Mouse (Mus musculus) liver, embryonic 14.5 days (tissue): ENCODE measurements at regions not wholly inside any gene's neighbourhood (a gene's known extent, or its start where the extent isn't known, plus 50 kb on each side); places are given as distances from the start of the nearest gene placed in this dataset.

ENCODE experiments used
- ATAC-seq: fragments of 200-750 bp; cut with Nextera tagmentation; 2 replicates; pipeline ENCODE4 v1.8.0; 2017; ENCODE audit warnings: moderate number of reproducible peaks, mild to moderate bottlenecking, moderate library complexity; ENCODE audit not compliant: insufficient read depth
- DNase-seq, 3 experiments: peaks; one replicate each; pipeline ENCODE4 v3.0.0-alpha.2; 2012 to 2013; ENCODE audit warnings: low read depth in 3 of 3, low spot score in 3 of 3
- H3K27ac ChIP-seq: fragments of 300-500 bp; sonication (generic); 2 replicates; pipeline ENCODE4 v1.5.1; 2014; ENCODE audit warnings: moderate library complexity, mild to moderate bottlenecking, control low read depth, inconsistent platforms
- H3K27me3 ChIP-seq: fragments of 300-500 bp; sonication (generic); 2 replicates; pipeline ENCODE4 v1.6.1; 2014; ENCODE audit warnings: mild to moderate bottlenecking, low read length, moderate library complexity; ENCODE audit not compliant: control insufficient read depth, insufficient read depth
- H3K36me3 ChIP-seq: fragments of 300-500 bp; sonication (generic); replicated peaks from 2 replicates; pipeline ENCODE4 v1.6.1; 2014; ENCODE audit warnings: low read depth; ENCODE audit not compliant: control insufficient read depth, insufficient read depth
- H3K4me1 ChIP-seq, 2 experiments: fragments of 200-500 bp in 1 of 2; fragments of 300-500 bp in 1 of 2; sonication (generic) in 1 of 2; replicated peaks; 2 replicates each; pipeline ENCODE4 v1.6.1; 2012 to 2014; ENCODE audit warnings: antibody characterized with exemption in 1 of 2, inconsistent platforms in 1 of 2, low read length in 1 of 2; ENCODE audit not compliant: control insufficient read depth in 2 of 2, insufficient read depth in 2 of 2
- H3K4me2 ChIP-seq: fragments of 300-500 bp; sonication (generic); 2 replicates; pipeline ENCODE4 v1.6.1; 2014; ENCODE audit warnings: low read depth, mild to moderate bottlenecking, control low read depth, moderate library complexity
- H3K4me3 ChIP-seq, 2 experiments: fragments of 200-500 bp in 1 of 2; fragments of 300-500 bp in 1 of 2; sonication (generic) in 1 of 2; 2 replicates each; pipeline ENCODE4 v1.5.1; 2012 to 2014; ENCODE audit warnings: low read depth in 2 of 2, low read length in 2 of 2, mild to moderate bottlenecking in 2 of 2, control low read depth in 1 of 2, inconsistent platforms in 1 of 2, moderate library complexity in 1 of 2; ENCODE audit not compliant: insufficient read depth in 1 of 2
- H3K9ac ChIP-seq: fragments of 300-500 bp; sonication (generic); replicated peaks from 2 replicates; pipeline ENCODE4 v1.6.1; 2014; ENCODE audit warnings: mild to moderate bottlenecking, control low read depth, moderate library complexity
- H3K9me3 ChIP-seq: fragments of 300-500 bp; sonication (generic); 2 replicates; pipeline ENCODE4 v1.6.1; 2016; ENCODE audit warnings: low read length, mixed read lengths; ENCODE audit not compliant: control insufficient read depth
- CTCF ChIP-seq: IDR thresholded peaks from 2 replicates; pipeline ENCODE4 v1.5.1; 2016; ENCODE audit warnings: antibody characterized with exemption, low read depth, control low read depth
- EP300 ChIP-seq: IDR thresholded peaks from 2 replicates; pipeline ENCODE4 v1.6.1; 2016; ENCODE audit warnings: antibody characterized with exemption, low read depth
- WGBS: fragments of 180-500 bp; shearing (Covaris S2); extraction: QIAGEN DNeasy Blood & Tissue Kit; methylation state at CpG from one replicate; pipeline ENCODE4 v1.1.7; 2014; ENCODE audit not compliant: insufficient replicate concordance; 5-methylcytosine and 5-hydroxymethylcytosine counted together

GRCm38 (mm10) chr12:106732108-106732857, 722.3 kb downstream of the Vrk1 start:
- Histone ChIP-seq H3K36me3 (no peaks in the 10 kb centered on the region), H3K9me3 (no peaks in the 10 kb centered on the region), H3K4me3 (no peak overlapping the region), H3K4me2 (no peak overlapping the region), H3K9ac (no peak overlapping the region), H3K4me1 (no peaks in the 10 kb centered on the region), H3K27ac (no peak overlapping the region), H3K27me3 (no peaks in the 10 kb centered on the region)
- WGBS, result 55% methylated on average over 16 of the region's 16 CpGs
- TF ChIP-seq EP300, result no peak
- no peak for ATAC-seq
- DNase-seq, result no peak

GRCm38 (mm10) chr12:106748765-106749164, 738.7 kb downstream of the Vrk1 start:
- no peaks in the 10 kb centered on the region for H3K4me1 ChIP-seq
- TF ChIP-seq EP300 (no peak), CTCF (no peak)
- H3K9ac ChIP-seq, result no peak overlapping the region
- WGBS, result 66% methylated on average over 8 of the region's 8 CpGs
- H3K27me3 ChIP-seq, result no peaks in the 10 kb centered on the region
- H3K4me2 ChIP-seq, result no peak overlapping the region
- no peak for DNase-seq
- H3K4me3 ChIP-seq, result no peak overlapping the region
- no peak overlapping the region for H3K27ac ChIP-seq
- no peak for ATAC-seq
- no peaks in the 10 kb centered on the region for H3K36me3 ChIP-seq
- no peaks in the 10 kb centered on the region for H3K9me3 ChIP-seq

- Histone ChIP-seq H3K27ac (no peak overlapping the region), H3K27me3 (no peaks in the 10 kb centered on the region), H3K9ac (no peak overlapping the region), H3K4me3 (no peak overlapping the region), H3K4me2 (no peak overlapping the region), H3K9me3 (no peaks in the 10 kb centered on the region), H3K36me3 (no peaks in the 10 kb centered on the region), H3K4me1 (no peaks in the 10 kb centered on the region)
- TF ChIP-seq CTCF (no peak), EP300 (no peak)
- WGBS, result 58% methylated on average over 7 of the region's 7 CpGs
- ATAC-seq (no peak), DNase-seq (no peak)
Measured at GRCm38 (mm10) chr12:106763552-106763951, 724.9 kb upstream of the 3110018I06Rik start.

GRCm38 (mm10) chr12:106764516-106764915, 723.9 kb upstream of the 3110018I06Rik start:
- no peak for DNase-seq
- H3K4me3 ChIP-seq, result no peak overlapping the region
- WGBS, result 62% methylated on average over 7 of the region's 7 CpGs
- no peaks in the 10 kb centered on the region for H3K9me3 ChIP-seq
- no peak overlapping the region for H3K27ac ChIP-seq
- no peak overlapping the region for H3K4me2 ChIP-seq
- H3K4me1 ChIP-seq, result no peaks in the 10 kb centered on the region
- no peak for ATAC-seq
- no peak overlapping the region for H3K9ac ChIP-seq
- no peaks in the 10 kb centered on the region for H3K36me3 ChIP-seq
- TF ChIP-seq CTCF (no peak), EP300 (no peak)
- no peaks in the 10 kb centered on the region for H3K27me3 ChIP-seq

GRCm38 (mm10) chr12:106773536-106773935, 714.9 kb upstream of the 3110018I06Rik start:
- Histone ChIP-seq H3K4me1 (no peaks in the 10 kb centered on the region), H3K4me3 (no peak overlapping the region), H3K27ac (no peak overlapping the region), H3K9me3 (no peaks in the 10 kb centered on the region), H3K27me3 (no peaks in the 10 kb centered on the region), H3K36me3 (no peaks in the 10 kb centered on the region), H3K9ac (no peak overlapping the region), H3K4me2 (no peak overlapping the region)
- ATAC-seq, result no peak
- WGBS, result 49% methylated on average over 4 of the region's 4 CpGs
- no peak for TF ChIP-seq CTCF
- no peak for TF ChIP-seq EP300
- DNase-seq, result no peak
